Mouse (Mus musculus) embryonic facial prominence, embryonic 10.5 days (tissue): ENCODE measurements around the gene Ifna1. TPM values are rescaled to one million over a fixed set of nuclear protein-coding genes. Genes with fewer than 3 reads are reported as not detected.
A peak's percentile ranks its signal among the peaks of the same experiment; 100 is the strongest.

Source experiments
- DNase-seq: peaks from one replicate; pipeline ENCODE4 v3.0.0-alpha.2; 2017; ENCODE audit warnings: low spot score
- H3K27ac ChIP-seq: fragments of 300-500 bp; sonication (generic); replicated peaks from 2 replicates; pipeline ENCODE4 v1.5.1; 2016; ENCODE audit warnings: mild to moderate bottlenecking
- H3K27me3 ChIP-seq: fragments of 300-500 bp; sonication (generic); replicated peaks from 2 replicates; pipeline ENCODE4 v1.6.1; 2016; ENCODE audit warnings: low read depth, mild to moderate bottlenecking; ENCODE audit not compliant: poor library complexity, severe bottlenecking
- H3K36me3 ChIP-seq: fragments of 300-500 bp; sonication (generic); replicated peaks from 2 replicates; pipeline ENCODE4 v1.6.1; 2016; ENCODE audit warnings: mild to moderate bottlenecking, moderate library complexity
- H3K4me1 ChIP-seq: fragments of 300-500 bp; sonication (generic); 2 replicates; pipeline ENCODE4 v1.6.1; 2016
- H3K4me3 ChIP-seq: fragments of 300-500 bp; sonication (generic); 2 replicates; pipeline ENCODE4 v1.5.1; 2016; ENCODE audit warnings: mild to moderate bottlenecking, moderate library complexity
- H3K9me3 ChIP-seq: fragments of 300-500 bp; sonication (generic); 2 replicates; pipeline ENCODE4 v1.6.1; 2016; ENCODE audit warnings: mild to moderate bottlenecking
- WGBS: fragments of 180-500 bp; shearing (Covaris S2); methylation state at CpG from one replicate; pipeline ENCODE4 v1.1.7; 2016; 5-methylcytosine and 5-hydroxymethylcytosine counted together
- polyA plus RNA-seq: library from polyadenylated mRNA; unstranded; fragments of >200 nt; fragmentation: Nextera tagmentation; extraction: Ambion mirVana; gene quantifications from 2 replicates; pipeline ENCODE4 v1.2.1, GENCODE M21; 2016

Gene Ifna1
- polyA plus RNA-seq, 1 experiment from 2014 or later: not detected

- DNase-seq: no peak
- Histone ChIP-seq H3K36me3 (no peaks in the 10 kb centered on the region), H3K4me3 (no peak overlapping the region), H3K9me3 (no peaks in the 10 kb centered on the region), H3K27me3 (no peaks in the 10 kb centered on the region), H3K4me1 (peaks cover 6% of the 10 kb centered on the region), H3K27ac (no peak overlapping the region)
- 54% methylated on average over 2 of the region's 2 CpGs for WGBS
Measured at GRCm38 (mm10) chr4:88845334-88845733, 4.6 kb upstream of the Ifna1 start.

DNA sequence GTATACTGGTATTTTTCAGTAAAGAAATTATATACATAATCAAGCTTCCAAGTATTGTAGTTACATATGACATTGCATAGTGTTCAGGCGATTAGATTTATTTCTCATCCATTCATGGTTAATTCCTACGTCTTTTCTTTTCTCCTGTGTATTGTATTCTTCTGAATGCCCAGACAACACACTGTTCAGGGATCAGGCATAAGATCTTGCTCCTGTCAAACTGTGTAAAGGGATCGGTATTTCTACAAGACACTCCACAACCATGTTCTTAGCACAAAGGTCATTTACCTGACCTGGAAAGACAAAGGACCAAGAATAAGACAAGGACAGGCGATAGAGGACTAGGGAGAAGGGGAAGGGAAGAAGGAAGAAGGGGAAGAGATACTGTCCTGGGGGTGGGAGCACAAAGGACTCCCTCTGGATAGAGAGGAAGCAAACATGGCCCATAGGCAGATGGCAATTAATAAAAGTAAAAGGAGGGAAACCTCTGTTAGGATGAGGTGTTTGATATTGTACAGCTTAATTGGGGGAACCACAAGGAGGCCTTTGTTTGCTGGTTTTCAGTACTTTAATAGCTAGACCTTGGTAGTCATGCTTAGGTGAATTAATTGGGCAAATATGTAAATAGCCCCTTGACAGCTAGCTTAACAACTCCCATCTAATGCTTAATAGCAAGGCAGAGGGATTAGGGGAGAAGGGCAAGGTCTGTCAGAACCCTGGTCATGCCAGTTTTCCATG lies 1.3 kb downstream of the Ifna1 start:
- H3K9me3 ChIP-seq: no peaks in the 10 kb centered on the region
- no peaks in the 10 kb centered on the region for H3K36me3 ChIP-seq
- no peak for DNase-seq
- 0 out of 2 replicates have a peak, but pooled peaks cover 3% of the 10 kb centered on the region for H3K4me1 ChIP-seq
- H3K27ac ChIP-seq: no peak overlapping the region
- H3K27me3 ChIP-seq: no peaks in the 10 kb centered on the region
- no peak overlapping the region for H3K4me3 ChIP-seq
- WGBS: 59% methylated on average over 4 of the region's 4 CpGs

- H3K36me3 ChIP-seq: no peaks in the 10 kb centered on the region
- H3K27ac ChIP-seq: no peak overlapping the region
- peaks cover 22% of the 10 kb centered on the region for H3K27me3 ChIP-seq
- no peak overlapping the region for H3K4me3 ChIP-seq
- peaks cover 12% of the 10 kb centered on the region for H3K4me1 ChIP-seq
- no peaks in the 10 kb centered on the region for H3K9me3 ChIP-seq
- DNase-seq: no peak
Measured at GRCm38 (mm10) chr4:88859214-88859613, 9.3 kb downstream of the Ifna1 start.

DNA sequence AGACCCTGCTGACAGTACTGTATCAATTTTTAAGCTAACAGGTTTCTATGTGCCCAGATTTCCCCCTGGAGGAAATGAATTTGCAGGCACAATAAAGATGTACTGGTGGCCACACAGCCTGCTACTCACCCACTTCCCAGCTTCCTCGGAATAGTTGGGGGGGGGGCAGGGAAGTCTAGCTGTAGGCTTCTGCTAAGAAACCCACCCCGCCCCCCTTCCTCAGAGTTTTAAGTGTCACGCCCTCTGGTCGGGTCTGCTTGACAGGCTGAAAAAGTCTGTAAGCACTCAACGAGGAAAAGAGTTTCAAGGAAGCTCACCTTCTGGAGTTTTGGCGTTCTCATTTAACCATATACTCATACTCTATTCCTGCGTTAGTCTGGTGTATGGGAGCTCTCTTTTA lies 13.4 kb downstream of the Ifna1 start:
- WGBS: 5% methylated on average over 7 of the region's 7 CpGs
- no peaks in the 10 kb centered on the region for H3K9me3 ChIP-seq
- H3K36me3 ChIP-seq: no peaks in the 10 kb centered on the region

GRCm38 (mm10) chr4:88864599-88864998 lies 14.7 kb downstream of the Ifna1 start:
- 63% methylated on average over 9 of the region's 9 CpGs for WGBS
- no peak for DNase-seq
- H3K27ac ChIP-seq: no peak overlapping the region
- H3K27me3 ChIP-seq: peaks cover 50% of the 10 kb centered on the region
- no peak overlapping the region for H3K4me3 ChIP-seq
- H3K36me3 ChIP-seq: no peaks in the 10 kb centered on the region
- no peaks in the 10 kb centered on the region for H3K9me3 ChIP-seq
- peaks cover 34% of the 10 kb centered on the region for H3K4me1 ChIP-seq

More for the DNA sequence above, 13.4 kb downstream of the Ifna1 start:
- peak; percentile 65 for DNase-seq
- Histone ChIP-seq H3K4me1 (peaks cover 31% of the 10 kb centered on the region), H3K4me3 (no peak overlapping the region), H3K27ac (peak overlapping the region; percentile 40; the same call in 1 of the 2 replicates), H3K27me3 (peaks cover 43% of the 10 kb centered on the region)

- no peaks in the 10 kb centered on the region for H3K9me3 ChIP-seq
- no peak for DNase-seq
- WGBS: 31% methylated on average over 6 of the region's 6 CpGs
Measured at GRCm38 (mm10) chr4:88865011-88865569, 15.2 kb downstream of the Ifna1 start.

DNA sequence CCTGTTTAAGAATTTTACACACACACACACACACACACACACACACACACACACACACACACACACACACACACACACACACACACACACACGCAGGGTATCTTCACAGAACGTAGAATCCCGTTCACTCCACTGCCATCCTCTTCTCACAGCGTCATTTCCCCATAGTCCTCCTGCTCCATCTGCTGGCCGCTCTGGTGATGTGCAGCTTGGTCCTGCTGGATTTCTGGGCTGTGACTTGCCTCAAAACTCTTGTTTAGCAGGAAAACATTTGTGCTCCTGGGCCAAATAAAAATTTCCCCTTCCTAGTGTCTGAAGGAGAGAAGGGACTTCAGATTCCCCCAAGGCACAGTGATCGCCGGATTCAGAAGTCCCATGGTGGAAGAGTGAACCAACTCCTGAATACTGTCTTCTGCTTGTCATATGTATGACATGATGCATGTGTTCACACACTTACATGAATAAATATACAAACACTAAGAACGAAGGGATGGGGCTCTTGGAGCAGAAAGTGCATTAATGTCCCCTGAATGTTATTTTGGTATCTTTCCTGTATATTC lies 17.6 kb downstream of the Ifna1 start:
- 3% methylated on average over 8 of the region's 8 CpGs for WGBS
- no peaks in the 10 kb centered on the region for H3K9me3 ChIP-seq
- H3K36me3 ChIP-seq: no peaks in the 10 kb centered on the region
- peaks cover 46% of the 10 kb centered on the region for H3K27me3 ChIP-seq
- H3K4me3 ChIP-seq: peak overlapping the region; percentile 68
- peak; percentile 85 for DNase-seq
- peaks cover 34% of the 10 kb centered on the region for H3K4me1 ChIP-seq
- H3K27ac ChIP-seq: no peak overlapping the region

More at GRCm38 (mm10) chr4:88865011-88865569, 15.2 kb downstream of the Ifna1 start:
- Histone ChIP-seq H3K27me3 (peaks cover 50% of the 10 kb centered on the region), H3K27ac (no peak overlapping the region), H3K4me1 (peaks cover 34% of the 10 kb centered on the region), H3K36me3 (no peaks in the 10 kb centered on the region), H3K4me3 (no peak overlapping the region)

- no peaks in the 10 kb centered on the region for H3K9me3 ChIP-seq
- 7% methylated on average over 31 of the region's 31 CpGs for WGBS
- H3K4me3 ChIP-seq: peak overlapping the region; percentile 68
- peak overlapping the region; percentile 41; the same call in 1 of the 2 replicates for H3K27ac ChIP-seq
- peak; percentile 69 for DNase-seq
- peaks cover 26% of the 10 kb centered on the region for H3K4me1 ChIP-seq
- H3K36me3 ChIP-seq: no peaks in the 10 kb centered on the region
- H3K27me3 ChIP-seq: peaks cover 39% of the 10 kb centered on the region
Measured at GRCm38 (mm10) chr4:88867926-88868911, 18.3 kb downstream of the Ifna1 start.

GRCm38 (mm10) chr4:88872691-88873090 lies 22.8 kb downstream of the Ifna1 start:
- no peak for DNase-seq
- 0% methylated on average over 2 of the region's 2 CpGs for WGBS
- H3K4me3 ChIP-seq: no peak overlapping the region
- H3K27ac ChIP-seq: no peak overlapping the region
- no peaks in the 10 kb centered on the region for H3K36me3 ChIP-seq
- no peaks in the 10 kb centered on the region for H3K9me3 ChIP-seq
- H3K4me1 ChIP-seq: peaks cover 8% of the 10 kb centered on the region
- H3K27me3 ChIP-seq: peaks cover 15% of the 10 kb centered on the region; the same call in 1 of the 2 replicates

DNA sequence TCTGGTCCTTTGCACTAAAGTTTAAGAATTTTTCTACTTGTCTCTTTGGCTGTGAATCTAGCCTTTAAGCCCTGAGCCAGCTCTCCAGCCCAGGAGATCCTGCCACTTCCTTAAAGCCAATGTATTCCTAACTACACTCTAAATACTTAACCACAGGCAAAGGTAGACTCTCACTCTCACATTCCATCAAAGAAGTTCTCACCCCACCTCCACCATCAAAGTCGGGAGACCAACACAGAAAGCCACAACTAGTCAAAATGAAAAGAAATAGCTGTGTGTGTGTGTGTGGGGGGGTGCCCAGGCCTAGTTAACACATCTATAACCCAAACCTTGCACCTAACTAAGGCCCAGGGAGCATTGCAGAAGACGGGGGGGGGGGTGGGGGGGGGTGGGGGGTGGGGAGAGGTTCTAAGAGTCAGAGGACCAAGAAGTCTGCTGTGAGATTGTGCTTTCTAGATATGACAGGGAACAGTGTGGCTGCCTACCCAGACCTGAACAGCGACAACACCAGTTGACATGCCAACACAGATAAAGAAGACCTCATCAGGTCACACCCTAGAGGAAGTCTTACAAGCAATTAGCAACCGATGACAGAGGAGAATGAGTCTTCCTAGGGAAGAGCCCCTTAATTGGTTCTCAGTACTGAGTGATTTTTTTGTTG lies 25.7 kb downstream of the Ifna1 start:
- Histone ChIP-seq H3K27ac (no peak overlapping the region), H3K36me3 (no peaks in the 10 kb centered on the region), H3K4me1 (peaks cover 4% of the 10 kb centered on the region; the same call in 1 of the 2 replicates), H3K9me3 (no peaks in the 10 kb centered on the region), H3K4me3 (no peak overlapping the region), H3K27me3 (peaks cover 6% of the 10 kb centered on the region; the same call in 1 of the 2 replicates)
- DNase-seq: no peak
- 75% methylated on average over 4 of the region's 4 CpGs for WGBS

DNA sequence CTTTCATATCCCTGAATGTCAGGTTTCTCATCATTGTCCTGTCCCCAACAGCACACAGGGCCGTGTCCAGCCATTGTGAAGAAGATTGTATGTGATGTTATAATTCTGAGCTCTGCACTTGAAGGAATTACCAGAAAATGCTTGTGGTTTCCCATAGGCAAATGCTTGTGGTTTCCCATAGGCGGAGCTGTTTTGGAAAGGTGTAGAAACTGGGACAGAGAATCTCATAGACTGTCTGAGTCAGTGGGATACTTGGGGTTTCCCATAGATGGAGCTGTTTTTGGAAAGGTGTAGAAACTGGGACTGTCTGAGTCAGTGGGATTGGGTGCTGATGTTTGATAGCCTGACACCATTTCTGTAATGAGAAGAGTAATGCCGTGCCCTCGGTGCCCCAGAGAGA lies 26.6 kb downstream of the Ifna1 start:
- DNase-seq: no peak
- Histone ChIP-seq H3K9me3 (no peaks in the 10 kb centered on the region), H3K36me3 (no peaks in the 10 kb centered on the region), H3K4me1 (peaks cover 4% of the 10 kb centered on the region; the same call in 1 of the 2 replicates), H3K27ac (no peak overlapping the region), H3K4me3 (no peak overlapping the region), H3K27me3 (peaks cover 4% of the 10 kb centered on the region; the same call in 1 of the 2 replicates)
- WGBS: 80% methylated on average over 4 of the region's 4 CpGs
